Mouse (Mus musculus): Measurements from ENCODE around the gene Tnrc6a. TPM values are rescaled to one million over a fixed set of nuclear protein-coding genes. Genes with fewer than 3 reads are reported as not detected.
"Not testable (repeated sequence)": the region's sequence is repeated elsewhere in the genome, so short reads cannot be mapped to it uniquely, and the experiment has no call there.

The Tnrc6a gene
- polyA plus RNA-seq, 1 experiment from 2014 or later = 11.9 TPM

DNA sequence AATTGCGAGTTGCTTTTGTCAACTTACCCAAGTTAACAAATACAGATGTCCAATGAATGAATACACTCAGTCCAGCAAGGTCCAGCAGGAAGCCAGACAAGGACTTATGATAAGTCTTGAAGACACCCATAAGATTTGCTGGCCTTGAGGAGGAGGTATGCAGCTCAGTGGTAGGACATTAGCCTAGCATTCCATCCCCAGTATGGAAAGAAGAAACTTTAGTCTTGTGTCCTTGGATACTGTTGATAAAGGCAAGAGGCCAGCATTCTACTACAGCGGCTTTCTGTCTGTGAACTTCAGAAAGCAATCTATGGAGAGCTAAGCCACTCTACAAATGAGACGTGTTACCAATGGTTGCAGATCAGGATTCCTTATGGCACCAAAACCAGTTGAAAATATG, 22.4 kb upstream of the Tnrc6a start:
- 62% methylated on average over 3 of the region's 3 CpGs for WGBS (ENCODE audit: insufficient replicate concordance)
- Histone ChIP-seq H3K27me3 (ENCODE audit: control insufficient read depth, insufficient read depth, low read depth, low read length) (no peaks in the 10 kb centered on the region), H3K9ac (ENCODE audit: low read depth, low read length) (no peak overlapping the region), H3K4me1 (ENCODE audit: control insufficient read depth, low read depth, low read length) (no peaks in the 10 kb centered on the region; the same call in 1 of the 2 replicates), H3K9me3 (replicated peaks; ENCODE audit: control insufficient read depth, low read length) (no peaks in the 10 kb centered on the region), H3K36me3 (ENCODE audit: control insufficient read depth, insufficient read depth) (no peaks in the 10 kb centered on the region), H3K4me2 (ENCODE audit: low read depth, low read length) (no peak overlapping the region), H3K27ac (ENCODE audit: low read length) (no peak overlapping the region), H3K4me3 (ENCODE audit: low read depth, low read length) (no peak overlapping the region)
- ATAC-seq (ENCODE audit: low read depth) = no peak

DNA sequence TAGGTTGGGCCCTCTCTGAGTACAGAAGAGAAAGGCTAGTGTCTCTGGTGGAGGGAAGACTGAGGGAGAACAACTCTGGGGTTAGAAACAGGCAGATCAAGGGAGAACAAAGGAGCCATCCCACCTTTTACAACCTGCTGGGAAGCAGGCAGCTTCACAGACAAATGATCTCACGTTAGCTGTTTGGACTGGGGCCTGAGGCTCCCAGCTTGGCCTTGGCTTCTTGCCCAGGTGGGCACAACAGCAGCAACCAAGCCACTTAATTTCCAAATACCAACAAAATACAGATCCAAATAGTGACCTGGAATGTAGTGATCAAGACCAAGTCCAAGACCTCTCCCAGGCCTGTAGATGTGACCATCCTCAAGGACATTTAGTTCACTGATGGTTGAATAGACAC, 18.3 kb upstream of the Tnrc6a start:
- WGBS (ENCODE audit: insufficient replicate concordance) = 45% methylated on average over 1 of the region's 1 CpGs
- not testable (repeated sequence) for H3K4me1 ChIP-seq (ENCODE audit: control insufficient read depth, low read depth, low read length); H3K4me3 ChIP-seq (ENCODE audit: low read depth, low read length); H3K36me3 ChIP-seq (ENCODE audit: control insufficient read depth, insufficient read depth); H3K9ac ChIP-seq (ENCODE audit: low read depth, low read length); H3K27me3 ChIP-seq (ENCODE audit: control insufficient read depth, insufficient read depth, low read depth, low read length); H3K27ac ChIP-seq (ENCODE audit: low read length); H3K9me3 ChIP-seq (replicated peaks; ENCODE audit: control insufficient read depth, low read length); ATAC-seq (ENCODE audit: low read depth); H3K4me2 ChIP-seq (ENCODE audit: low read depth, low read length)

DNA sequence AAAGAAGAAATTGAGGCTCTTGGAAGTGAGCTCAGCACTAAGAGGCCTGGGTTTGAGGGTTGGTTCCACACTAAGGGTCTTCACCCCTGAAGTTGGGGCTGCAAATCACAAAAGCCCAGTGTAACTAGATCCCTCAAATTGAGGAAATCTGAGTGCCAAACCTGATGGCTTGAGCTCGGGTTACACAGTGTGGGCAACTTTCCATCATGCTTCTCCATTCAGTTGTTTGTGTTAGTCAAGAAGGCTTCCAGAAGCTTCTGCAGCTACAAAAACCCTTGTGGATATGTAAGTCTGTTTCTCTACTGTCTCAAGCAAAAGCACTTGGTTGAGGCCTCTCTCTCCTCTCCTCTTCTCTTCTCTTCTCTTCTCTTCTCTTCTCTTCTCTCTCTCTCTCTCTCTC, 17.8 kb upstream of the Tnrc6a start:
- WGBS (ENCODE audit: insufficient replicate concordance) = 56% methylated on average over 1 of the region's 1 CpGs
- no peak overlapping the region for H3K4me2 ChIP-seq (ENCODE audit: low read depth, low read length)
- H3K4me1 ChIP-seq (ENCODE audit: control insufficient read depth, low read depth, low read length) = no peaks in the 10 kb centered on the region; the same call in 1 of the 2 replicates
- H3K36me3 ChIP-seq (ENCODE audit: control insufficient read depth, insufficient read depth) = no peaks in the 10 kb centered on the region
- H3K4me3 ChIP-seq (ENCODE audit: low read depth, low read length) = no peak overlapping the region
- no peak overlapping the region for H3K9ac ChIP-seq (ENCODE audit: low read depth, low read length)
- no peak for ATAC-seq (ENCODE audit: low read depth)
- no peaks in the 10 kb centered on the region for H3K9me3 ChIP-seq (replicated peaks; ENCODE audit: control insufficient read depth, low read length)
- no peak overlapping the region for H3K27ac ChIP-seq (ENCODE audit: low read length)
- no peaks in the 10 kb centered on the region for H3K27me3 ChIP-seq (ENCODE audit: control insufficient read depth, insufficient read depth, low read depth, low read length)

DNA sequence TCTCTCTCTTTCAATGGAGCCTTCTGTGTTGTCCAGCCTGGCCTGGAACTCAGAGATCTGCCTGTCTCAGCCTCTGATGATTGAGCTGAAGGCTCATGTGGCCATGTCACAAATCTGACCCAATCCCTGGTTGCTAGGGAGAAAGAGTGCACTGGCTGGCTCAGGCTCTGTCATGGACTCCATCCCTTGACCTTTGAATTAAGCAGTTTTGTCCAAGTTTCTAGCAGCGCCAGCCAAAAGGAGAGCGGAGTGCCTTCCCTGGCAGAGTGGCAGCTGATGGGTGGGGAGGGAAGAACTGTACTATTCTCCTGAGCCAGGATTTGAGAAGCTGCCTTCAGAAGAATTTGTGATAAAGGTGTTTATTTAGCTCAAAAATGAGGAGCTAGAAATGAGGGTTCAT, 17.4 kb upstream of the Tnrc6a start:
- Histone ChIP-seq H3K4me3 (ENCODE audit: low read depth, low read length) (no peak overlapping the region), H3K4me2 (ENCODE audit: low read depth, low read length) (no peak overlapping the region), H3K27ac (ENCODE audit: low read length) (no peak overlapping the region), H3K36me3 (ENCODE audit: control insufficient read depth, insufficient read depth) (no peaks in the 10 kb centered on the region), H3K27me3 (ENCODE audit: control insufficient read depth, insufficient read depth, low read depth, low read length) (no peaks in the 10 kb centered on the region), H3K9ac (ENCODE audit: low read depth, low read length) (no peak overlapping the region), H3K9me3 (replicated peaks; ENCODE audit: control insufficient read depth, low read length) (no peaks in the 10 kb centered on the region), H3K4me1 (ENCODE audit: control insufficient read depth, low read depth, low read length) (no peaks in the 10 kb centered on the region; the same call in 1 of the 2 replicates)
- ATAC-seq (ENCODE audit: low read depth) = no peak
- WGBS (ENCODE audit: insufficient replicate concordance) = 80% methylated on average over 2 of the region's 2 CpGs

GRCm38 (mm10) chr7:123108058-123109055, 15.3 kb upstream of the Tnrc6a start:
- H3K27me3 ChIP-seq (ENCODE audit: control insufficient read depth, insufficient read depth, low read depth, low read length) = no peaks in the 10 kb centered on the region
- 35% methylated on average over 13 of the region's 13 CpGs for WGBS (ENCODE audit: insufficient replicate concordance)
- H3K9ac ChIP-seq (ENCODE audit: low read depth, low read length) = no peak overlapping the region
- peak; percentile 55; the same call in 1 of the 2 replicates for ATAC-seq (ENCODE audit: low read depth)
- no peak overlapping the region for H3K4me3 ChIP-seq (ENCODE audit: low read depth, low read length)
- H3K4me2 ChIP-seq (ENCODE audit: low read depth, low read length) = no peak overlapping the region
- H3K27ac ChIP-seq (ENCODE audit: low read length) = no peak overlapping the region
- no peaks in the 10 kb centered on the region for H3K36me3 ChIP-seq (ENCODE audit: control insufficient read depth, insufficient read depth)
- no peaks in the 10 kb centered on the region; the same call in 1 of the 2 replicates for H3K4me1 ChIP-seq (ENCODE audit: control insufficient read depth, low read depth, low read length)
- H3K9me3 ChIP-seq (replicated peaks; ENCODE audit: control insufficient read depth, low read length) = no peaks in the 10 kb centered on the region

DNA sequence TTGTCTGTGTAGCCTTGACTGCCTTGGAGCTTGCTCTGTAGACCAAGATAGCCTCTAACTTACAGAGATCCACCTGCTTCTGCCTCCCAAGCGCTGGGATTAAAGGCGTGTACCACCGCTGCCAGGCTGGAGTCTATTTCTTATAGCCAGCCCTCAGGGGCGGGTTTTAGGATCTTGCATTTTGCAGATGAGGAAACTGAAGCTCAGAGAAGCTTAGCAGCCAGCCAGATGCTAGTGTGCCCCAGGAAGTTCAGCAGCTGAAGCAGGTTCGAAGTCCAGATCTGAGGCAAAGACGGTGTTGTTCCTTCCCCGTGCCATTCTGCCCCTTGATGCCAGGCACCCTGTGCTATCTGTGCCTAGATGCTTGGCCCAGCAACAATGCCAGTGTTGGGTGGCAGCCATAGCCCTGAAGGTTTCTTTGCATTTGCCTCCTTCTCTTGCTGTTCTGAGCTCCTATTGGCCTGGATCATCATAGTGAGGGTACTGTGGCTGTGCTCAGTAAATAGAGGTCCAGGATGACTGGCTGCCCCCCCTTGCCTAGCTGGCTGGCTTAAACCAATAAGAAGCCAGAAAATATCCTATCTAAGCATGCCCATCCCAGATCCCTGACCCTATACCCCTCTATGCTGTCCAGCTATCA, 14.2 kb upstream of the Tnrc6a start:
- Histone ChIP-seq H3K4me3 (ENCODE audit: low read depth, low read length) (no peak overlapping the region), H3K4me1 (ENCODE audit: control insufficient read depth, low read depth, low read length) (no peaks in the 10 kb centered on the region; the same call in 1 of the 2 replicates), H3K27ac (ENCODE audit: low read length) (no peak overlapping the region), H3K9me3 (replicated peaks; ENCODE audit: control insufficient read depth, low read length) (no peaks in the 10 kb centered on the region), H3K9ac (ENCODE audit: low read depth, low read length) (no peak overlapping the region), H3K27me3 (ENCODE audit: control insufficient read depth, insufficient read depth, low read depth, low read length) (no peaks in the 10 kb centered on the region), H3K4me2 (ENCODE audit: low read depth, low read length) (no peak overlapping the region), H3K36me3 (ENCODE audit: control insufficient read depth, insufficient read depth) (no peaks in the 10 kb centered on the region)
- 77% methylated on average over 7 of the region's 7 CpGs for WGBS (ENCODE audit: insufficient replicate concordance)
- no peak for ATAC-seq (ENCODE audit: low read depth)

- no peak overlapping the region for H3K4me2 ChIP-seq (ENCODE audit: low read depth, low read length)
- no peak overlapping the region for H3K4me3 ChIP-seq (ENCODE audit: low read depth, low read length)
- no peaks in the 10 kb centered on the region; the same call in 1 of the 2 replicates for H3K4me1 ChIP-seq (ENCODE audit: control insufficient read depth, low read depth, low read length)
- no peaks in the 10 kb centered on the region for H3K36me3 ChIP-seq (ENCODE audit: control insufficient read depth, insufficient read depth)
- WGBS (ENCODE audit: insufficient replicate concordance) = 35% methylated on average over 3 of the region's 3 CpGs
- 0 out of 2 replicates have a peak, but pooled peaks have one; percentile 21 for ATAC-seq (ENCODE audit: low read depth)
- no peaks in the 10 kb centered on the region for H3K9me3 ChIP-seq (replicated peaks; ENCODE audit: control insufficient read depth, low read length)
- no peak overlapping the region for H3K27ac ChIP-seq (ENCODE audit: low read length)
- H3K9ac ChIP-seq (ENCODE audit: low read depth, low read length) = no peak overlapping the region
- H3K27me3 ChIP-seq (ENCODE audit: control insufficient read depth, insufficient read depth, low read depth, low read length) = no peaks in the 10 kb centered on the region
Observed at GRCm38 (mm10) chr7:123110135-123110534, 13.6 kb upstream of the Tnrc6a start.

DNA sequence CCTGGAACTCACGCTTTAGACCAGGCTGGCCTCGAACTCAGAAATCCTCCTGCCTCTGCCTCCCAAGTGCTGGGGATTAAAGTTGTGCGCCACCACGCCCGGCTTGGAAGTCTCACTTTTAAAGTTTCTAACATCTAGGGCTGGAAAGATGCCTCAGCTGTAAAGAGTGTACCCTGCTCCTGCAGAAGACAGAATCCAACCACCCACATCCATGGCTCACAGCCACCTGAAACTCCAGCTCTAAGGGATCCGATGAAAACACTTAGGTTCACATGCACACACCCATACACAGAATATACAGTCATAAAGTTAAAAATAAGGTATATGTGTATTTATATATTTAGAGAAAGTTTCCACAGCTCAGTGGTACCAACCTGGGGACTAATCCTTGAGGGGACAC, 10.1 kb upstream of the Tnrc6a start:
- Histone ChIP-seq H3K4me2 (ENCODE audit: low read depth, low read length) (no peak overlapping the region), H3K4me1 (ENCODE audit: control insufficient read depth, low read depth, low read length) (no peaks in the 10 kb centered on the region; the same call in none of the 2 replicates), H3K4me3 (ENCODE audit: low read depth, low read length) (no peak overlapping the region), H3K9ac (ENCODE audit: low read depth, low read length) (no peak overlapping the region), H3K36me3 (ENCODE audit: control insufficient read depth, insufficient read depth) (no peaks in the 10 kb centered on the region), H3K27ac (ENCODE audit: low read length) (no peak overlapping the region), H3K9me3 (replicated peaks; ENCODE audit: control insufficient read depth, low read length) (no peaks in the 10 kb centered on the region), H3K27me3 (ENCODE audit: control insufficient read depth, insufficient read depth, low read depth, low read length) (no peaks in the 10 kb centered on the region)
- WGBS (ENCODE audit: insufficient replicate concordance) = 78% methylated on average over 6 of the region's 6 CpGs
- no peak for ATAC-seq (ENCODE audit: low read depth)

DNA sequence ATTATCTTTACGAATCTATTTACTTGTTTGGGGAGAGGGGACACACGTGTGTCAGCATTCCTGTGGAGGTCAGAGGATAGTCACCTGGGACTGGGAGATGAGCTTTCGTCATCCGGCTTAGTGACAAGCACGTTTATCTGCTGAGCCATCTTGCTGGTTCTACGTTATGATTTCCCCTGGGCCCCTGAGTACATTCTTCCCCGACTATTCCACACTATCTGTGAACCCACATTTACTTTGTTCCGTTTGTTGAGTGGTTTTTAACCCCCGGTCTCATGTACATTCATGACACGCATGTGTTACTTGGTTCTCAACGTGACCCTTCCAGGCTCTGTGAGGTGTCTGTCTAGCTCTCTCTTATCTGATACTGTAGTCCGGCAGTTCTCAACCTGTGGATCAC, 6.9 kb upstream of the Tnrc6a start:
- ATAC-seq (ENCODE audit: low read depth) = peak; percentile 32
- no peaks in the 10 kb centered on the region for H3K36me3 ChIP-seq (ENCODE audit: control insufficient read depth, insufficient read depth)
- 22% methylated on average over 12 of the region's 12 CpGs for WGBS (ENCODE audit: insufficient replicate concordance)
- H3K27me3 ChIP-seq (ENCODE audit: control insufficient read depth, insufficient read depth, low read depth, low read length) = no peaks in the 10 kb centered on the region
- no peak overlapping the region for H3K27ac ChIP-seq (ENCODE audit: low read length)
- no peaks in the 10 kb centered on the region for H3K9me3 ChIP-seq (replicated peaks; ENCODE audit: control insufficient read depth, low read length)
- no peak overlapping the region for H3K4me3 ChIP-seq (ENCODE audit: low read depth, low read length)
- no peaks in the 10 kb centered on the region; the same call in none of the 2 replicates for H3K4me1 ChIP-seq (ENCODE audit: control insufficient read depth, low read depth, low read length)
- H3K4me2 ChIP-seq (ENCODE audit: low read depth, low read length) = no peak overlapping the region
- no peak overlapping the region for H3K9ac ChIP-seq (ENCODE audit: low read depth, low read length)

Measured in liver, embryonic 16.5 days (tissue).